Mouse (Mus musculus) limb, embryonic 12.5 days (tissue): ENCODE results near the gene Thpo. TPM values are rescaled to one million over a fixed set of nuclear protein-coding genes. Genes with fewer than 3 reads are reported as not detected.

Experiments
- ATAC-seq: fragments of 200-750 bp; cut with Nextera tagmentation; 2 replicates; pipeline ENCODE4 v1.8.0; 2017; ENCODE audit warnings: low read depth, moderate TSS enrichment; ENCODE audit not compliant: insufficient number of reproducible peaks, insufficient read depth, low FRiP score, low TSS enrichment
- H3K27ac ChIP-seq: fragments of 300-500 bp; sonication (generic); 2 replicates; pipeline ENCODE4 v1.5.1; 2016; ENCODE audit warnings: mild to moderate bottlenecking, moderate library complexity
- H3K27me3 ChIP-seq: fragments of 300-500 bp; sonication (generic); 2 replicates; pipeline ENCODE4 v1.6.1; 2016; ENCODE audit warnings: mild to moderate bottlenecking, moderate library complexity
- H3K36me3 ChIP-seq: fragments of 300-500 bp; sonication (generic); 2 replicates; pipeline ENCODE4 v1.6.1; 2016; ENCODE audit warnings: mild to moderate bottlenecking, moderate library complexity
- H3K4me1 ChIP-seq: fragments of 300-500 bp; sonication (generic); replicated peaks from 2 replicates; pipeline ENCODE4 v1.6.1; 2016
- H3K4me2 ChIP-seq: fragments of 300-500 bp; sonication (generic); 2 replicates; pipeline ENCODE4 v1.6.1; 2016; ENCODE audit warnings: mild to moderate bottlenecking, moderate library complexity
- H3K4me3 ChIP-seq: fragments of 300-500 bp; sonication (generic); replicated peaks from 2 replicates; pipeline ENCODE4 v1.5.1; 2016; ENCODE audit warnings: mild to moderate bottlenecking
- H3K9ac ChIP-seq: fragments of 300-500 bp; sonication (generic); replicated peaks from 2 replicates; pipeline ENCODE4 v1.6.1; 2016; ENCODE audit warnings: mild to moderate bottlenecking, moderate library complexity
- H3K9me3 ChIP-seq: fragments of 300-500 bp; sonication (generic); 2 replicates; pipeline ENCODE4 v1.6.1; 2016; ENCODE audit warnings: mild to moderate bottlenecking, moderate library complexity
- WGBS: fragments of 180-500 bp; shearing (Covaris S2); methylation state at CpG from one replicate; pipeline ENCODE4 v1.1.7; 2016; 5-methylcytosine and 5-hydroxymethylcytosine counted together
- polyA plus RNA-seq: library from polyadenylated mRNA; unstranded; fragments of >200 nt; fragmentation: Nextera tagmentation; extraction: Ambion mirVana; gene quantifications from 2 replicates; pipeline ENCODE4 v1.2.1, GENCODE M21; 2016

Thpo gene
- polyA plus RNA-seq, 1 experiment from 2014 or later: 0.48 TPM

GRCm38 (mm10) chr16:20691617-20692016 is 42.7 kb downstream of the Thpo start:
- Histone ChIP-seq H3K4me3 (no peak overlapping the region), H3K36me3 (peaks cover 59% of the 10 kb centered on the region), H3K4me2 (no peak overlapping the region), H3K4me1 (peaks cover 31% of the 10 kb centered on the region), H3K27me3 (peaks cover 15% of the 10 kb centered on the region; the same call in 1 of the 2 replicates), H3K27ac (no peak overlapping the region; the same call in 1 of the 2 replicates), H3K9me3 (no peaks in the 10 kb centered on the region), H3K9ac (no peak overlapping the region)
- 70% methylated on average over 1 of the region's 1 CpGs for WGBS
- no peak for ATAC-seq

- Histone ChIP-seq H3K4me1 (peaks cover 23% of the 10 kb centered on the region), H3K9ac (no peak overlapping the region), H3K4me3 (no peak overlapping the region), H3K27me3 (peaks cover 9% of the 10 kb centered on the region; the same call in 1 of the 2 replicates), H3K36me3 (peaks cover 67% of the 10 kb centered on the region), H3K4me2 (no peak overlapping the region), H3K9me3 (no peaks in the 10 kb centered on the region), H3K27ac (no peak overlapping the region)
- ATAC-seq: no peak
- 93% methylated on average over 3 of the region's 3 CpGs for WGBS
Measured at GRCm38 (mm10) chr16:20690774-20691173, 43.5 kb downstream of the Thpo start.

GRCm38 (mm10) chr16:20677974-20678675 is 56.2 kb downstream of the Thpo start:
- no peak for ATAC-seq
- H3K27me3 ChIP-seq: no peaks in the 10 kb centered on the region
- no peak overlapping the region for H3K4me2 ChIP-seq
- 89% methylated on average over 10 of the region's 10 CpGs for WGBS
- H3K36me3 ChIP-seq: peaks cover 92% of the 10 kb centered on the region
- H3K9ac ChIP-seq: no peak overlapping the region
- peaks cover 15% of the 10 kb centered on the region for H3K4me1 ChIP-seq
- no peak overlapping the region for H3K27ac ChIP-seq
- no peak overlapping the region for H3K4me3 ChIP-seq
- H3K9me3 ChIP-seq: no peaks in the 10 kb centered on the region

- Histone ChIP-seq H3K9me3 (no peaks in the 10 kb centered on the region), H3K4me1 (peaks cover 15% of the 10 kb centered on the region), H3K27me3 (no peaks in the 10 kb centered on the region), H3K4me2 (no peak overlapping the region), H3K36me3 (peaks cover 84% of the 10 kb centered on the region), H3K27ac (no peak overlapping the region), H3K4me3 (no peak overlapping the region), H3K9ac (0 out of 2 replicates have a peak overlapping the region, but pooled peaks have one; percentile 8)
- 83% methylated on average over 5 of the region's 5 CpGs for WGBS
- ATAC-seq: no peak
Measured at GRCm38 (mm10) chr16:20677380-20677779, 56.9 kb downstream of the Thpo start.

- Histone ChIP-seq H3K4me2 (no peak overlapping the region), H3K36me3 (peaks cover 78% of the 10 kb centered on the region), H3K27ac (no peak overlapping the region), H3K9ac (no peak overlapping the region), H3K9me3 (no peaks in the 10 kb centered on the region), H3K27me3 (no peaks in the 10 kb centered on the region), H3K4me3 (no peak overlapping the region), H3K4me1 (peaks cover 19% of the 10 kb centered on the region)
- WGBS: 76% methylated on average over 4 of the region's 4 CpGs
- no peak for ATAC-seq
Measured at GRCm38 (mm10) chr16:20676702-20677101, 57.6 kb downstream of the Thpo start.

GRCm38 (mm10) chr16:20675213-20675612 is 59.1 kb downstream of the Thpo start:
- no peak for ATAC-seq
- Histone ChIP-seq H3K4me3 (no peak overlapping the region), H3K9ac (no peak overlapping the region), H3K36me3 (peaks cover 63% of the 10 kb centered on the region), H3K4me1 (peaks cover 19% of the 10 kb centered on the region), H3K27ac (no peak overlapping the region), H3K9me3 (no peaks in the 10 kb centered on the region), H3K27me3 (no peaks in the 10 kb centered on the region), H3K4me2 (peak overlapping the region; percentile 99; the same call in 1 of the 2 replicates)
- WGBS: 91% methylated on average over 6 of the region's 6 CpGs

Other genes starting within 250 kb of the Thpo start
- gene Eif2b5, start 235.7 kb downstream of the Thpo start, polyA plus RNA-seq: 140 and 144 TPM in 2 replicates
- gene Dvl3, start 217.5 kb downstream of the Thpo start, polyA plus RNA-seq: 27.8 and 35.3 TPM in 2 replicates
- gene Ap2m1, start 199.0 kb downstream of the Thpo start, polyA plus RNA-seq: 616 and 634 TPM in 2 replicates
- 68.9 and 69.8 TPM in 2 replicates for gene Abcf3, start 185.9 kb downstream of the Thpo start, polyA plus RNA-seq
- 0.93 and 1.2 TPM in 2 replicates for gene Vwa5b2, start 145.0 kb downstream of the Thpo start, polyA plus RNA-seq
- gene Eef1akmt4, start 122.9 kb downstream of the Thpo start, polyA plus RNA-seq: 32.7 and 36.6 TPM in 2 replicates
- gene Gm49333, start 122.9 kb downstream of the Thpo start, polyA plus RNA-seq: not detected in 2 replicates
- 35.5 and 42.5 TPM in 2 replicates for gene Alg3, start 122.8 kb downstream of the Thpo start, polyA plus RNA-seq
- gene Camk2n2, start 113.2 kb downstream of the Thpo start, polyA plus RNA-seq: 1.1 and 1.2 TPM in 2 replicates
- gene Ece2, start 104.7 kb downstream of the Thpo start, polyA plus RNA-seq: 5.9 TPM in 2 replicates
- 414 and 424 TPM in 2 replicates for gene Psmd2, start 82.9 kb downstream of the Thpo start, polyA plus RNA-seq
- 204 and 218 TPM in 2 replicates for gene Eif4g1, start 66.2 kb downstream of the Thpo start, polyA plus RNA-seq
- 5.3 and 7.4 TPM in 2 replicates for gene Fam131a, start 41.3 kb downstream of the Thpo start, polyA plus RNA-seq
- gene Polr2h, start 16.8 kb downstream of the Thpo start, polyA plus RNA-seq: 114 and 118 TPM in 2 replicates
- gene Clcn2, start 16.8 kb downstream of the Thpo start, polyA plus RNA-seq: 31.1 and 31.9 TPM in 2 replicates
- gene Chrd, start 1.4 kb downstream of the Thpo start, polyA plus RNA-seq: 5.0 and 5.1 TPM in 2 replicates